Mouse (Mus musculus) left cerebral cortex, adult 9 months (tissue): ENCODE data around the gene Uba52.

Experiments used
- DNase-seq, 2 experiments: peaks; one replicate each; pipeline ENCODE4 v3.0.0; 2022; ENCODE audit warnings: low spot score in 2 of 2

The Uba52 gene

DNA sequence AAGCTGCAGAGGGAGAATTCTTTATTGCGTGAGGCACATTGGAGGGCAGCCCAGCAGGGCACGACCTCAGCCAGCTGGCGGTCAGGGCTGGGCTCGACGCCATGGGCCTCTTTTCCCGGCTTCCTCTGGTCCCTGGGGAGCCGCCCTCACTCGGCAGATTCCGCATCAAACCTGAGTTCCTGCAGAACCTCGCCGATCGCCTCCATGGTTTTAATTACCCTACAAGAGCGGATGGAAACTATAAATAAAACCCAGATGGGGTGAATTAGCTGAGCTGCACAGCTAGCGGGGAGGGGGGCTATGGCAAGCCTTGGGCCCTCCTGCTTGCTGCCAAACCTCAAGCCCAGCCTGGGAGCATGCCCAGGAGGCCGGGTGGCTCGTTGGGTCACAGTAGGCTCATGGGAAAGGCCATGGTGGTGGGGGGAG lies 6.3 kb downstream of the Uba52 start:
- DNase-seq: peak in 1 of 2 experiments; percentile 63

DNA sequence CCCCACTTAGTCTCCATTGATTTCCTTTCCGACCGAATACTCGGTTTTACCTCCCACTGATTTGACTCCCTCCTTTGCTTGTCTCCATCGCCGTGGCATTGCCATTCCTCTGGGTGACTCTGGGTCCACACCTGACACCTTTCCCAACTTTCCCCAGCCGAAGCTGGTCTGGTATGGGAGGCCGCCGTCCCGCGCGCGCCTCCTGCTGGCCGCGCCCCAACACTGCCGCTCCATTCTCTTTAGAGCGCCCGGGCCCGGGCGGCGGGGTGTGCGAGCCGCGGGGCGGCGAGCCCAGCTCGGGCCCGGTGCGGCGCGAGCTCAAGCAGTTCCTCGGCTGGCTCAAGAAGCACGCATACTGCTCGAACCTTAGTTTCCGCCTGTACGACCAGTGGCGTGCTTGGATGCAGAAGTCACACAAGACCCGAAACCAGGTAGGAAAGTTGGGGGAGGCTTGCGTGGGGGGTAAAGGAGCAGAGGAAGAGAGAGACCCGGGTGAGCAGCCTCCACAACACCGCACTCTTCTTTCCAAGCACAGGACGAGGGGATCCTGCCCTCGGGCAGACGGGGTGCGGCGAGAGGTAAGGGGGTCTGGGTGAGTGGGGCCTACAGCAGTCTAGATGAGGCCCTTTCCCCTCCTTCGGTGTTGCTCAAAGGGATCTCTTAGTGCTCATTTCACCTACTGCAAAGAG lies 7.4 kb downstream of the Uba52 start:
- DNase-seq: no peak

DNA sequence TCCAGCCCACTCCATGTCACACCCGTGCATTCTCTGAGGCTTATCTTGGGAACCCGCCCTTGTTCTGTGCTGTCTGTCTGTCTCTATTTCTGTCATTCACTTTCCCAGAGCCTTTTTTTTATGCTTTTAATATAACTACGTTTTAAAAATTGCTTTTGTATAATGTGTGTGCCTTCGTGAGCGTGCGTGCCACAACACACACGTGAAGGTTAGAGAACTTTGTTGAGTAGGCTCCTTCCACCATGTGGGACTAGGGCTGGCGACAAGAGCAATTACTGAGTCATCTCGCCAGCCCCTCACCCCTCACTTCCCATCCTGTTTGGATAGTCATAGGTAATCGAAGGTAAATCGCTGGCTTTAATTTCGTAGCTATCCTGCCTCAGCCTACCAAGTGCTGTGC lies 8.1 kb downstream of the Uba52 start:
- no peak for DNase-seq

DNA sequence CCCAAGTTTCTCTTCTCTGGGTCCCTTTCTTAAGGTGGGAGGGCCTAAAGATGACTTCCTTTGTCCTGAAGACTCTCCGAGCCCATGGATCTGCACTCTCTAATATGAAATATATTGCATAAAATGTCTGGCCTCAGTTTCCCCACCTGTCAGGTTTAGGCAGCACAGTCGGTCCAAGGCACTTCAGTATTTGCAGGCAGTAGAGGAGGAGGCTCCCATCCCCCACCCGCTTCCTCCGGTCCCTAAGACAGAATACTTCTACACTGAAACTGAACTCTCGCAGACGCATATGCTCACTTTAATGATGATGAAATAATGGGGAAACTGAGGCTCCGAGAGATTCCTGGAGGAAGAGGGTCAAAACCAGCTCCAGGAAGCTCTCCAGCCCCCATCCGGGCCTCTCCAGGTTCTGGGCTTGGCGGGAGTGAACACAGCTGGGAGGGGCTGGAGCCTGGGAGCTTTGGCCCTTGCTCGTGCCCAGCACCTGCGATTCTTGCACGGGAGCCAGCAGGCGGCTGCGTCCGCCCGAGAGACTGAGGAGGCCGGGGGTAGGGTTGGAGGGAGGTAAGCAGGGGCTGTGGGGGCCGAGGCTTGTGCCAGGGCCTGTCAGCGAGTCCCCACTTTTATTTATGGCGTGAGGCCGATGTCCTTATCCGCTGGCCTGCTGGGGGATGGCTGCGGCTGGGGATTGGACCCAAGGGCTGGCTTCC lies 8.6 kb downstream of the Uba52 start:
- DNase-seq: no peak

DNA sequence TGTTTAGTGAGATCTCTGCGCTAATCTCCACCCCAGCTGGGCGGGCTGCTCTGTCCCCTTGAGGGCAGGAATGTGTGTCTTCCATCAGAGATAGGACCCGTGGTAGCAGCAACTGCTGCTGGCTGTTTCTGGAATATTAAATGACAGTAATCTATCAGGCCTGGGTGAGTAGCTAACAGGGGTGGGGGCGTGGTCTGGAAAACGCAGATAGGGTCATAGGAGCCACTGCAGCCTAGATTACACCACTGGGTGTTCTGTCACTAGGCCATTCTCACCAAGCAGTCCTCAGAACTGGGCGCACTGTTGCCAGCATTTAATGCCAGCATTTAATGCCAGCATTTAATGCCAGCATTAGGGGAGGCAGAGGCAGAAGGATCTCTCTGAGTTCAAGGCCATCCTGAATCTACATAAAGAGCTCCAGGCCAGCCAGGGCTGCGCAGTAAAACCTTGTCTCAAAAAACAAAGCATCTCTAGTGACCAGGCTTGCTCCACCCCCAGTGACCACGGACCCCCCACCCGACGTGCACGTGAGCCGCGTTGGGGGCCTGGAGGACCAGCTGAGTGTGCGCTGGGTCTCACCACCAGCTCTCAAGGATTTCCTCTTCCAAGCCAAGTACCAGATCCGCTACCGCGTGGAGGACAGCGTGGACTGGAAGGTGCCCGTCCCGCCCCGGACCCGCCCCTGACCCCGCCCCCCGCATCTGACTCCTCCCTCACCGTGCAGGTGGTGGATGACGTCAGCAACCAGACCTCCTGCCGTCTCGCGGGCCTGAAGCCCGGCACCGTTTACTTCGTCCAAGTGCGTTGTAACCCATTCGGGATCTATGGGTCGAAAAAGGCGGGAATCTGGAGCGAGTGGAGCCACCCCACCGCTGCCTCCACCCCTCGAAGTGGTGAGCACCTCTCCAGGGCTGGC lies 10.0 kb downstream of the Uba52 start:
- no peak for DNase-seq

DNA sequence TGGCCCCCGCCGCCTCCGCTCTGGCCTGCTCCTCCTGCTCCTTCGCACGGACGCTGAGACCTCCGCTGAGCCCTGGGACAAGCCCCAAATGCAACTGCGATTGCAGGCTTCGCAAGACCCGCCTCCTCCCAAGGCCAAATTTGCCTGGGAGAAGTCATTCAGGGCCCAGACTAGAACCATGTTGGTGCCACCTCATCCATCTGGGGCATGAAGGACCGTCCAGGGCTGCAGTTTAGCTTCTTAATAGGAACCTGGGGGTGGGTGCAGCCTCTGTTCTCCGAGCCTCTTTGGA lies 14.9 kb downstream of the Uba52 start:
- DNase-seq: no peak

DNA sequence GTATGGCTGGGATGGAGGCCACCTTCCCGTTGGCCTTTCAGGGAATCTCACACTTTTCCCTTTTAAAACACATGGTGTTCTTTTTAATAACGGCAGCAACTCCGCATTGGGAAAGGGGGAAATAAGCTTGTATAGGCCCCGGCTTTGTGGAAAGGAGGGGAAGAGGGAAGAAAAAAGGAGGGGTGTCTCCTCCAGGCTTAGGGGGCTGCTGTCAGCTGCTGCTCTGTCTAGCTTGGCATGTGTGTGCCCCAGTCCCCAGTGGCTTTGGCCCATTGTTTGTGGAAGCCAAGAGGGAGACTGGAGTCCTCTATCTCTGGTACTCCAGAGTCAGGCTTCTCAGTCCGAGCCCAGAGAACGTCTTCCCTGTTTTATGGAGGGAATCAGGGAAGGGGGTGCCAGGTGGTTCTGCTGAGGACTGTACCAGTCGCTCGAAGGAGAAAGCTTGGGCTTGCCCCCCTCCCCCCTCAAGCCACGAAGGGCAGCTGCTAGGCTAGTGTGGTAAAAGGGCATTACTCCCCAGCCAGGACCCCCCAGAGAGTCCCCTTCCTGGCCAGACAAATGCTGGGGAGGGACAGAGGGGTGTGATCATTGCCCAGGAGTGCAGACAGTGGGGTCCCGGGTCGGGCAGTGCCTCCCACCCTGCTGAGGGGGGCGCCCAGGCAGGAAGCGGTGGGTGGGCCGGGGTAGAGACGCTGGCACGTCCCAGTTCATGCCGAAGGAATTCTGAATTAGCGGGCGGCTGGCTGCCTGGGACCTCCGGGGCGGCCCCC lies 15.4 kb downstream of the Uba52 start:
- DNase-seq: no peak

DNA sequence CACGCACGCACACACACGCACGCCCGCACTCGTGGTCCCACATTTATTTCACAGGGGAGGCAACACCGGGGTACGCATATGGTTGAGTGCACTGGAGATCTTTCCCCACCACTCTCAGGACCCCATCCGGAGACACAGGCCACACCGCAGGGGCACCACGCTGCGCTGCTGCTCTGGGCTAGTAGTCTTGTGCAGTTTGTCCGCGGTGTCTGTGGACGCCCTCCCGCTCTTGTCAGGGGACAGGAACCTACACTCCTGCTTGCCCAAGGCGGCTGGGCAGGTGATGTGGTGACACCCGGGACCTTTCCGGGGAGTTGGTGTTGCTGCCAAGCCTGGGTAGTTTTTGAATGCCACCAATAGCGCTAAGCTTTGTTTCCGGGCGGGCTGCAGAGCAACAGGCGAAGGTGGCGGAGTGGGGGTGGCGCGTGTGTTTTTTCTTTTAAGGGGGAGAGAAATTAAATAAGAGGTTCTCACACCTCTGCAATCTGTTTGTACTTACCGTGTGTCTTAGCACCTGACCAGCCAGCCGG lies 16.1 kb downstream of the Uba52 start:
- no peak for DNase-seq

DNA sequence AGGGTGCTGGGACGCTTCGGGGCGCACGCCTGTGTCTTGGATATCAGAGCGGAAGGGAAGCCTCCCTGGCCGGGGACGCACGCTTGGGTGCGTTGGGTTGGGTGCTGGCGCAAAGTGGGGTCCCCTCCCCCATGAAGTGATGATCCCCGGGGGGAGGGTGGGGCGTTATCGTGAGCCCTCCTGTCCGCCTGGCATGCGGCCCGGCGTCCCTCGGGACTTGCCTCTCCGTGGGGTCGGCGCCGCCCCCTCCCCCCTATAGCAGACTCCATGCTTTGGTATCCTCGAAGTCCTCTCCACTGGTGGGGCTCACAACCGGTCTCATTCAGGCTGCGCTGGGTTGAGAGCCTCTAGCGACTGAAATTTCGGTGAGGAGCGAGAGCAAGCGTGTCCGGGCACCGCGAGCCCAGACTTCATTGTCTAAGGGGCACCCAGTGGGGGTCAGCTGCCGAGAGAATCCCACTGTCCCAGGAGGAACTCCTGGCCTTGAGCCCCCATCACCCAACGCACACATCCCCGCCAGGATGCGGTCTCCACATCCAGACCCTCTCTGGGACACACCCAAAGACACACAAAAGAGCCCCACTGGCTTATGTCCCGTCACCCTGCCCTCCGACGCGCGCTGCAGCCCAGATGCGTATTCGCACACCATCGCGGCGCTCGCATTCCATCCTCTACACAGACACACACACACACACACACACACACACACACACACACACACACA lies 16.7 kb downstream of the Uba52 start:
- no peak for DNase-seq

DNA sequence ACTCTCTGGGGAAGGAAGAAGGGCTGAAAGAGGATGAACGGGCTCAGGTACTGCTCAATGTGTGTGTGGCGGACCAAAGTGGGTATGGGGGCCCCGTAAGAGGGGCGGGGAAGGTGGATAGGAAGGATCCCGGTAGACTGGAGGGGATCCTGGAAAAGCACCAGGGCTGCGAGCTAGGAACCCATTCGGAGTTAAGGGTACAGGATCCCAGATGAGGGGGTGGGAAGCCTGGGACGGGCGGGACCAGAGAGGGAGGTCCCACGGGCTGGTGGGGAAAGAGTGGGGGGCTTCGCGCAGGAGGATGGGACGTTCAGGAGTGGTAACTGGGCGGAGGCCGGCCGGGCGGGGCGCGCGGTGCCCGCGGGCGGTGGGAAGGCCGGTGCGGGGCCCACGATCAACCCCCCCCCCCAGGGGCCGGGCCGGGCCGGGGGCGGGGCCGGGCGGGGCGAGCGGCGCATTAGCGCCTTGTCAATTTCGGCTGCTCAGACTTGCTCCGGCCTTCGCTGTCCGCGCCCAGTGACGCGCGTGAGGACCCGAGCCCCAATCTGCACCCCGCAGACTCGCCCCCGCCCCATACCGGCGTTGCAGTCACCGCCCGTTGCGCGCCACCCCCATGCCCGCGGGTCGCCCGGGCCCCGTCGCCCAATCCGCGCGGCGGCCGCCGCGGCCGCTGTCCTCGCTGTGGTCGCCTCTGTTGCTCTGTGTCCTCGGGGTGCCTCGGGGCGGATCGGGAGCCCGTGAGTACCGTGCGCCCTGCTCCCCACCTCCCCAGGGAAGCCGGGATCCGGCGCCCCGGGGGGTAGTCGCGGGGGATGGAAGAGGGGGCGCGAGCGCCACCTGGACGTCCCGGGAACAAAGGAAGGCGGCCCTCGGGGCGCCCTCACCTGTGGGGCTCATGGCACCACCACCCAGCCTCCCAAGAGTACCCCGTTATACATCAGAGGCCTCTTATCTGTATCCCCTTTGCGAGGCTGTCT lies 17.6 kb downstream of the Uba52 start, which contains the start of gene Crlf1:
TSS of gene Crlf1 (plus strand) at position 495 of the 977 bp plus-strand sequence.
- DNase-seq: no peak

DNA sequence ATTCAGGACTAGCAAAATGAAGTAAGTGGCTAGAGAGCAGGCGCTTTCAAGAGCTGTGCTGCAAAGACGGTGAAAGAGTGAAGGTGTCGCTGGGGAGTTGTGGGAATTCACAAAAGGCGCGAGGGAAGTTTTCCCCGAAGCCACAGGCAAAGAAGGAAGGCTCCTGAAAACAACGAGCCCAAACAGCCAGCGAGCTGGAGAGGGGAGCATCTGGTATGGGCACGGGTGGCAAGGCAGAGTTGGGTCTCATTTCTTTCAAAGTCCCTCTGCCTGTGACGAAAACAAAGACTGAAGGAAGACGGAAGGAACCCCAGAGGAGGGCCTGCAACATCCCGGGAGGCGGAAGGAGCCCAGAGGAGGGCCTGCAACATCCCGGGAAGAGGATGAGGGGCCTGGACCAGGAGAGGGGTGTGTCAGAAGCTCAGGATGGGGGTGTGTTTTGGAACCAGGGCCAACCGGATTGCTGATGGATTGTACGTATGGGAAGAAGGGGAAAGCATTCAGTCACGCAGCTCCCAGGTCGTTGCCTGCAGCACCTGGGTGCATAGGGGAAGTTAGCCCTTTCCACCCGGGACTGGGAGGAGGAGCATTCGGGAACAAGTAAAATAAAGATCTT lies 19.6 kb downstream of the Uba52 start:
- DNase-seq: no peak

DNA sequence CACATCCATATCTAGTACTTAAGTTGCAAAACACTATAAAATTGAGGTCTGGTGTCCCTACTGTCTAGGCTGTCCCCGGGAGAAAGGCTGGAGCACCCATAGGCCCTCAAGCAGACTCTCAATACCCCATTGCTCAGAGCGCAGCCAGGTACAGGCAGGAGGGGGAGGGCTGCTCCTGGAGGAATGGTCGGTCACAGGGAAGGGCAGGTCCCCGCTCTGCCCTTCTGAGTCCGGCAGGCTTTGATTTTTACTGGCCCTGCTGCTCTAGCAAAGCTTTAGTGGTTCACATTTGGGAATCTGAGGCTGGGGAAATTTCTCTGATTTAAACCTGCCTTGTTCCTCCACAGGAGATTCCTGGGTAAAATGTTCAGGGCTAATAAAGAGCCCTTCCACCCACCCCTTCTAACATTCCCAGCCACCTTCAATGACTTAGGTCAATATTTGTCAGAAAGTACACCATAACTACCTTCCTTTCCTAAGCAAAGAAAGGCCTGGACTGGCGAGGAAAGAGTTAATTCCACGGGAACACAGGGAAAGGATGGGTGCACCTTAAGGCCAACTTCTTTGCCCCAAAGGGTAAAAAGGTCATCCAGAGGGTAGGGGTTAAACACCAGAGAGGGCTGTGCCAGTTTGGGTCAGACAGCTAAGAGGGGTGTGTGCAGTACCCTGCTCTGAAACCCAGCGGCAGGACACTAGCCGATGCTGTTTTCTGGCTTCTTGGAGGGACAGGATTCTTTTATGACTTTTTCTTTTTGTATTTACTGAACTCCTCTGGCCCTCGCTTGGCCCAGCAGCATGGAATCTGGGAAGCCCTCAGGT lies 20.3 kb downstream of the Uba52 start:
- no peak for DNase-seq

DNA sequence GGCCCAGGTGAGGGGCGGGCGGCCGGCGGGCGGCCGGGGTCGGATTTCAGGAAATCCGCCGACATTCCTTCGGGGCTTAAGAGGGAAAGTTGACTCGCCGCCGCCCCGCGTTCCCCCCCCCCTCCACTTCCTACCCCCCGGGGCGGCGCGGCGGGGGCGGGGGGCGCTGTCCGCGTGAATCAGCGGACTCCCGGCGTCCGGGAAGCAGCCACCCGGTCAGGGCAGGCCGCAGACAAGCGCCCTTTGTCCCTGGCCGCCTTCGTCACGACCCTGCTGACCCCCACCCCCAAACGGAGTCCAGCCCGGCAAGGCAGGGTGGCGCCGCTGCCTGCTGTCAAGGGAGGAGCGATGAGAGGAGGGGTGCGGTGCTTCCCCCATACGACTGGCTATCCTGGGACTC lies 21.0 kb downstream of the Uba52 start:
- no peak for DNase-seq

DNA sequence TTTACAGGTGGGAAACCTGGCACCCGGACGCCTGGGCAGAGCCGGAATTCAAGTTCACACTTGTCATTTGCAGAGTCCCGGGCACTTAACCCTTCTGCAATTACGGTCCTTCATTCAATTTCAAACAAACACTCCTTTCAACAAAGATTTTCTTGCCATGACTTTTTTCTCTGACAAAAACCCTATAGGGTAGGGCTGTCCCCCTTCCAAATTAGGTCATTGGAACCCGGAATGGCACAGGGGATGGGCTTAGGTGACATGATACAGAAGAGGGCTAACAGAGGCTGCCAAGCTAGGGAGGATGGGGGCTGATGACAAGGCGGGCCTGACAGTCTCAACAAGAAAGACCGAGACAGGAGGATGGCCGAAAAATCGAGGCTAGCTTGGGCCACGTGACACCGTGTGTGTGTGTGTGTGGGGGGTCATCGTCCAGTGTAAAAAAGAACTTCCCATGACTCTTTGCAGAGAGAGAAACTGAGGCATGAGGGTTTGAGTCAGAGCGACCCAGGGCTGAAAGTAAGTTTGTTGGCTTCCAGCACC lies 21.6 kb downstream of the Uba52 start:
- no peak for DNase-seq

DNA sequence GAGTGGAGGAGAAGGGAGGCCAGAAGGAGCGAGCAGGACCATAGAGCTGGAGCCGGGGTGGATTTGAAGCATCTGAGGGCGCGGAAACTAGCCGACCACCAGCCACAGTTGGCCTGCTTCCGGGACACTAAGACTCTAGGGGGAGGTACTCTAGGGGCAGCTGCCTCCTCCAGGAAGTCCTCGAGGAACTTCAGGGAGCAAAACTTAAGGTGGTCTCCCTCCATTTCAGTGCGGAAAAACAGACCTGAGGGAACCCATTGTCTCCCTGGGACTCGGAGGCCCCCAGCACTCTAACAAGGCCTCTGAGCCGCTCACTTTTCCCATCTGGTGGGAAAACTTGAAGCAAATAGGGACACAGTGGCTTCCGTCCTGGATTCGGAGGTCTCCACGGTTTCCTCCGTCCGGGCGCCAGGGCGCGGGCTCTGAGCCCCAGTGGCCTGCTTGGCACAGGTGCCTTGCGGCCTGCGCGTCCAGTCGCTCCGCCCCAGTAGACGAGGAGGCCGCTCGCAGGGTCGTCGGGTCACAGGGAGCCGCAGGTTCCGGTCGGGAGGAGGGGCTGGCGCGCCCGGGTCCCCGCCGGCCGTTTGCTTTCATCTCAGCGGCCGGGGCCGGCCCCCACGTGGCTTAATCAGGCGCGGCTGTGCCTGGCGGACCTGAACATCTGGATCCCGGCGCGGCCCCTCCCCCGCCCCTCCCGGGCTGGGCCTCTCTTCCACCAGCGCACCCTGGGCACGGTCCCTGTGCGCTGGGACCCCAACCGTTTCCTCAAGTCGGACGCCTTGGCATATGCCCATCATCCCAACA lies 22.4 kb downstream of the Uba52 start:
- no peak for DNase-seq

DNA sequence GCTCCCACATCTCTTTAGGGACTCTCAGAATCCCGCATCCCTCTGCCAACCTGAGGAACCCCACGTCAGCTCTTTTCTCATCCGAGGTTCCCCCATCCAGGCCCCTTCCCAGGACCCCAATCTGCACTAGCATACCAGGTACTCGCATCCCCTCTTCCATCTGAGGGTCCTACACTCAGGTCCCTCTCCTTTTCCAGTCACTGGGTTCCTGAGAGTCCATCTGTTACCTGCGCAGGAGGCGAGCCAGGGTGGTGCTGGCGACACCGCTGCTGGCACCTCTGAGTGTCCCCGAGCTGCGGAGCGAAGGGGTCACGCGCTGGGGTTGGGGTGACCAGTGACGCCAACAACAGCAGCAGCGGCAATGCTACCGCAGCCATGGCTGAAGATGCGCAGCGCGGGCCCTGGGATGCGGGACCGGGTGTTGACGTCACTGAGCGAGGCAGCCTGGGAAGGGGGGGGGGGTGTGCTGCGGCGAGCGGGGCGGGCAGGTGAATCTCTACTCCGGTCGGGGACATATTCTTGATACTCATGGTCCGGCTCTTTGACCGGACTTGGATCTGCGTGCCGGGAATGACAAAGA lies 23.6 kb downstream of the Uba52 start, which contains the start of gene Tmem59l:
TSS of gene Tmem59l (minus strand) at position 418 of the 580 bp plus-strand sequence.
- peak in 1 of 2 experiments; percentile 46 for DNase-seq

DNA sequence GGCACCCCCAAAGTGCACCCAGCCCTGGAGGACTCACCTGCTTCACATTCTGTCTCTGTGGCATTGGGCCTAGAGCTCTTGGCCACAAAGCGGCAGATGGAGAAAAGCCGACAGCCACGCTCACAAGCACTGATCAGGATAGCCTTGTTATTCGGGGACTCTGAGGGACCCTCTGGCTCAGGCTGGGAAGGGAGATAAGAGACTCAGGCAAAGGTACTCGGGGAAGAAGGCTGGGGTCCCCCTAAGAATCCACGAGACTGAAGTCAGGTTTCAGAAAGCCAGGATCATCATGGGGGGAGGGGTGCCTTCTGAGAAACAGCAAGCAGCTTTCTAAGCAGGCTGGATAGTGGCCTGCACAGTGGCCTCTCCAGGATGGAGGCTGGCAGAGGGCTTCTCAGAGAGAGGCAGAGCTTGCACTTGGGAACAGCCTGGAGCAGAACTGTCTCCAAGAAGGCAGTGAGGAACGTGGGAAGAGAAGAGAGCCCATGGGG lies 24.4 kb downstream of the Uba52 start:
- DNase-seq: no peak
